In genomic region chr1:167766619-167767018, GRCm38 (mm10) we compare ENCODE assay signal across 36 mouse cellular contexts.
"Had no signal": no experiment of that assay in that cellular context is flagged by ENCODE, and none has a peak within 500 bp of the region (broad histone marks: within the 10 kb centered on the region; RNA-seq: fewer than 3 reads in every experiment).

No protein-coding gene starts in this region.

- H3K4me3 ChIP-seq: heart, adult 2 months; heart, embryonic 10.5 days; heart, embryonic 12.5 days; heart, embryonic 13.5 days; heart, embryonic 15.5 days; hindbrain, embryonic 10.5 days; hindbrain, embryonic 12.5 days; hindbrain, embryonic 13.5 days; hindbrain, embryonic 15.5 days; intestine, embryonic 15.5 days; kidney, embryonic 15.5 days; layer of hippocampus, adult 2 months had no signal

- ATAC-seq: hindbrain, embryonic 16.5 days; hindbrain, postnatal 0 days; inflammation-experienced regulatory T-cells, adult 6 months; intestine, embryonic 15.5 days; intestine, embryonic 16.5 days; intestine, postnatal 0 days had no signal

- H3K9ac ChIP-seq: heart, embryonic 12.5 days; heart, embryonic 13.5 days; heart, embryonic 15.5 days; hindbrain, embryonic 12.5 days; hindbrain, embryonic 13.5 days; hindbrain, embryonic 14.5 days; hindbrain, embryonic 15.5 days; intestine, embryonic 15.5 days; kidney, embryonic 15.5 days had no signal

- H3K27me3 ChIP-seq: intestine, embryonic 15.5 days had no signal

- H3K4me1 ChIP-seq: heart, embryonic 12.5 days; heart, embryonic 13.5 days; heart, embryonic 15.5 days; intestine, embryonic 15.5 days had no signal

- DNase-seq: heart, adult 18-20 months; heart, adult 2 months; heart, postnatal 10 days; heart, postnatal 14 days; heart, postnatal 36 days; heart, postnatal 4 days; kidney, adult 11 months; kidney, adult 18-20 months; kidney, adult 2 months; kidney, adult 8-10 months; kidney, adult 9 months; kidney, postnatal 10 days; kidney, postnatal 14 days; kidney, postnatal 25 days; kidney, postnatal 36 days; kidney, postnatal 4 days; layer of hippocampus, adult 9-11 months had no signal

- H3K9me3 ChIP-seq: heart, embryonic 10.5 days; heart, embryonic 12.5 days; heart, embryonic 13.5 days; heart, embryonic 15.5 days; hindbrain, embryonic 10.5 days; hindbrain, embryonic 12.5 days; hindbrain, embryonic 13.5 days; hindbrain, embryonic 15.5 days; intestine, embryonic 15.5 days; kidney, embryonic 15.5 days had no signal

- H3K36me3 ChIP-seq: heart, embryonic 10.5 days; heart, embryonic 12.5 days; heart, embryonic 13.5 days; heart, embryonic 15.5 days; hindbrain, embryonic 10.5 days; hindbrain, embryonic 12.5 days; hindbrain, embryonic 13.5 days; hindbrain, embryonic 15.5 days; intestine, embryonic 15.5 days; kidney, embryonic 15.5 days had no signal

- H3K27ac ChIP-seq: heart, adult 2 months; heart, embryonic 10.5 days; heart, embryonic 13.5 days; heart, embryonic 15.5 days; hindbrain, embryonic 10.5 days; hindbrain, embryonic 12.5 days; hindbrain, embryonic 13.5 days; hindbrain, embryonic 14.5 days; hindbrain, embryonic 15.5 days; hindbrain, postnatal 0 days; intestine, embryonic 15.5 days; kidney, embryonic 15.5 days; kidney, postnatal 0 days; layer of hippocampus, adult 2 months had no signal

- H3K4me2 ChIP-seq: heart, embryonic 11.5 days; heart, embryonic 12.5 days; heart, embryonic 13.5 days; heart, embryonic 15.5 days; hindbrain, embryonic 12.5 days; hindbrain, embryonic 13.5 days; hindbrain, embryonic 14.5 days; hindbrain, embryonic 15.5 days; intestine, embryonic 15.5 days; kidney, embryonic 15.5 days had no signal
